Mouse (Mus musculus) cerebellum, adult 2 months (tissue): Measurements from ENCODE around the gene Bbs5.

Source experiments
- CTCF ChIP-seq: fragments of 200-500 bp; IDR thresholded peaks from 2 replicates; pipeline ENCODE4 v1.5.1; 2011; ENCODE audit warnings: low read depth, mild to moderate bottlenecking, control low read depth, low read length, moderate library complexity, borderline replicate concordance; ENCODE audit not compliant: insufficient read depth
- POLR2A ChIP-seq: fragments of 200-500 bp; IDR thresholded peaks from 2 replicates; pipeline ENCODE4 v1.6.1; 2011; ENCODE audit warnings: low read length, control low read depth, borderline replicate concordance; ENCODE audit not compliant: insufficient read depth

DNA sequence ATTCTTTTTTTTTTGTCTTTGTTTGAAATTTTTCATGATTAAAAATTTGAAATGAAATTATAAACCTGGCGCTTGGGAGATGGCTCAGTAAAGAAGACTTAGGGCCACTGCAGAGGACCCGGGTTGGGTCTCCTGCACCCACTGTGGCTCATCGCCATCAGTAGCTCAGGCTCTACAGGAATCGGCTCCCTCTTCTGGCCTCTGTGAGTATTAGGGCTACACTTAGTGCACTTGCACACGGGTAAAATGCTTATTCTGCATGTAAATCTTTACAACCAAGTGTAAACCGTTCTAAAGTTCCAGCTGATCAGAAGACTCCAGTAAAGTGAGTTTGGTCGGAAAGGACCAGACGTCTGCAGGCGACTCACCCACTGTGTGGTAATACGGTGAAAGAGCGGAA, 46.5 kb downstream of the Bbs5 start:
- TF ChIP-seq CTCF, result no peak
- no peak for TF ChIP-seq POLR2A
